Mouse (Mus musculus): ENCODE results near the gene Doc2a. TPM values are rescaled to one million over a fixed set of nuclear protein-coding genes. Genes with fewer than 3 reads are reported as not detected.

The Doc2a gene
- total RNA-seq, 4 experiments from 2014 or later, result 17.6 to 20.0 (median 18.7) TPM

DNA sequence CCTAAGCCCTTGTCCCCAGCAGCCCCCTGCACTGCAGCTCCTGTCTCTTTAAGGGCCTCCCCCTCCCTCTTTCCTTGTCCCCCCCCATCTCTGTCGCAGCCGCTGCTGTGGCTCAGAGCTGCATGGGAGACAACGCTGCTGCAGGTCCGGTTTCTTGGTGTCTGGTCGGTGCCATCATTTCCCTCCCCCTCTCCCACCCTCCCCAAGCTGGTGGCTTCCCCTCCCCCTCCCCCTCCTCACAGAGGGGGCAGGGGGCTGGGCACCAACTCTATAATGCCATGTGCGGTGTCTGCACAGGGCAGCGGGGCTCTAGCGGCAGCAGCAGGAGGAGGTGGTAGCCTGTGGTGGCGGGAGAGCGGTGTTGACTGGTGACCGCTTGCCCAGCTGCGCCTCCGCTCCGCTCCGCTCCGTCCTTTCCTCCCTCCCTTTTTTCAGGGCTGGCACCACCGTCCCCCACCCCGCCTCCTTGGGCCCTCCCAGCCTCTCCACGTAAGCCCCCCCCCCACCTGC, 24.0 kb upstream of the Doc2a start:
- DNase-seq (ENCODE audit: low spot score in 2 of 2), result no peak

- DNase-seq (ENCODE audit: low spot score in 2 of 2), result no peak
Observed at GRCm38 (mm10) chr7:126823940-126824339, 23.3 kb upstream of the Doc2a start.

DNA sequence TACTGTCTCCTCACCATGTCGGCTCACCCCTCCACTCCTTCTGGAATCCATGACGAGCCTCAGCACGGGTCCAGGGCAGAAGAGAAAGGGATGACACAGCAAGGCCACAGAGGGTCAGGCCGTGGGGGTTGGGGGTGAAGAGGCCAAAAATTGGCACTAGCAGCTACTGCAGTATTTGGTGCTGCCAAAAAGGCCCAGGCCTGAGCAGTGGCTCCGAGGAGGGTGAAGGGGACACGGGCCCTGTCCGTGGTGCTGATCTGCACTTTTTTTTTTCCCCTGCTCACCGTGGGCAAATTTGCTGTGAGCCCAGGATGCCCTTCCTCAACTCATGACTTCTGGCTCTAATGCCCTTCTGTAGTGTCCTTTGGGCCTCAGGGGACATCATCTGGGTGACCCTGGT, 21.8 kb upstream of the Doc2a start:
- no peak for DNase-seq (ENCODE audit: low spot score in 2 of 2)

GRCm38 (mm10) chr7:126825952-126826351, 21.3 kb upstream of the Doc2a start:
- no peak for DNase-seq (ENCODE audit: low spot score in 2 of 2)

- DNase-seq (ENCODE audit: low spot score in 2 of 2), result no peak
Observed at GRCm38 (mm10) chr7:126831539-126831938, 15.7 kb upstream of the Doc2a start, which contains the start of gene 4930451I11Rik. TSS of gene 4930451I11Rik (minus strand) at chr7:126831639.

DNA sequence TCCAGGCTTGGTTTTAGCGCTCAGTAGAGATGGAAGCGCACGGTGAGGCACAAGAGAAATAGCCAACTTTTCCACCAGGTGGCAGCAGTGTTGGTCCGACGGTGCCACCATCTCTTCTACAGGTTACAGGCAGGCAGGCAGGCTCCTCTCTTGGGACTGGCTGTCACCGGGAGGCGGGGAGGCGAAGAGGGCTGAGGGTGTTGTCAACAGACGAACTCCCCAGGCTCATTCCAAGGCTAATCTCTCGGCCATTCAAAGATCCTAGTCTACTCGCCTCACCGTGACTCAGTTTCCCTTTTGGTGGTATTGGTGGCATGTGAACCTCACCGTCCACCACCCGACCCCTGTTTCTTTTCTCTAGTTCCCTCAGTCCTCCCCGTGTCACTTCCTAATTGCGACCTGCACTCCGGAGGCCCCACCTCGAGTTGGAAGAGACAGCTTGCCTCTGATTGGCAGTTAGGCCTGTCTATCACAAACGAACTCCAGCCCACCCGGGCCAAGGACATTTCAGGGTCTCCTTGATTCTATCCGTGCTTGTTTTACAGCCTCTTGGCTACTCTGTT, 15.1 kb upstream of the Doc2a start:
- peak; percentile 60 to 81 for DNase-seq (ENCODE audit: low spot score in 2 of 2)

DNA sequence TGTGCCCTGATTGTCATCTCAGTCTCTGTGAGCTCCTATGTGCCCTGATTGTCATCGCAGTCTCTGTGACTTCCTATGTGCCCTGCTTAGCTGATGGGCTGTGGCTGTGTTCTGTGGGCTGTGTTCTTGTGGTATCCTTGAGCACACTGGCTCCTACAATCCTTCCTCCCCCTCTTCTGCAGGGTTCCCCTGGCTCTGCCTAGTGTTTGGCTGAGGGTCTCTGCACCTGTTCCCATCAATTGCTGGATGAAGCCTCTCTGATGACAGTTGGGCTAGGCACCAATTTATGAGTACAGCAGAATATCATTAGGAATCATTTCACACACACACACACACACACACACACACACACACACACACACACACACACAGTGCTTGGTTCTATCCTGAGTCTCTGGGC, 13.9 kb upstream of the Doc2a start:
- no peak for DNase-seq (ENCODE audit: low spot score in 2 of 2)

GRCm38 (mm10) chr7:126843276-126843675, 3.9 kb upstream of the Doc2a start:
- DNase-seq (ENCODE audit: low spot score in 2 of 2), result no peak

- no peak for DNase-seq (ENCODE audit: low spot score in 2 of 2)
Observed at GRCm38 (mm10) chr7:126845516-126845915, 1.7 kb upstream of the Doc2a start.

GRCm38 (mm10) chr7:126847421-126848398, 494 bp downstream of the Doc2a start:
- DNase-seq (ENCODE audit: low spot score in 2 of 2), result peak in 1 of 2 experiments; percentile 8

DNA sequence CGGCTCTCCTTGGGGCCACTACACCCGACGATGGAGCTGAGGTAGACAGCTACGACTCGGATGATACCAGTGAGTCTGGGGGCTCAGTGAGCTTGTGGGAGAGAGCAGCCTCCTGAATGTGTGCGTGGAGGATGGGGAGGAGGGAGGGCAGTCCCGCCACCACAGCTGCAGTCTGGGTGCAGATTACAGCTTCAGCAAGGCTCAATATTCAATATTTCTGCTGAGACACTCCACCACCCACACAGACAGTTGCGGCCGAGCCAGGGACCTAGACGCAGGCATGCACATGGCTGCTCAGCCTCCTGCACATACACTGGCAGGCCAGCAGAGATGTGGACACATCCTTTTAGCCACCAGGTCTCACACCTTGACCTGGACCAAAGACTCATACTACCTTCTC, 1.6 kb downstream of the Doc2a start:
- peak in 1 of 2 experiments; percentile 49 for DNase-seq (ENCODE audit: low spot score in 2 of 2)

- no peak for DNase-seq (ENCODE audit: low spot score in 2 of 2)
Observed at GRCm38 (mm10) chr7:126850161-126850560, 2.9 kb downstream of the Doc2a start.

DNA sequence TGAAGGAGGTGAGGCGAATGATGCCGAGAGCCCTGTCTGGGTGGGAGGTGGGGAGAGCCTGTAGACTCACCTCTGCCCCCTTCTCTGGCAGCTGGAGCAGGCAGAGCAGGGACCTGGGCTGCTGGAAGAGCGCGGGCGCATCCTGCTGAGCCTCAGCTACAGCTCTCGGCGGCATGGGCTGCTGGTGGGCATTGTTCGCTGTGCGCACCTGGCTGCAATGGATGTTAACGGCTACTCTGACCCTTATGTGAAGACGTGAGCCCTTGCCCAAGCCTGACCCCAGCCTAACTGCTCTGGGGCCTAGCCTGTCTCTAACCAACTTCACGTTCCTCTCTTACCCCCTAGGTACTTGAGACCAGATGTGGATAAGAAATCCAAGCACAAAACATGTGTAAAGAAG, 4.0 kb downstream of the Doc2a start:
- no peak for DNase-seq (ENCODE audit: low spot score in 2 of 2)

GRCm38 (mm10) chr7:126853454-126853853, 6.2 kb downstream of the Doc2a start:
- no peak for DNase-seq (ENCODE audit: low spot score in 2 of 2)

DNA sequence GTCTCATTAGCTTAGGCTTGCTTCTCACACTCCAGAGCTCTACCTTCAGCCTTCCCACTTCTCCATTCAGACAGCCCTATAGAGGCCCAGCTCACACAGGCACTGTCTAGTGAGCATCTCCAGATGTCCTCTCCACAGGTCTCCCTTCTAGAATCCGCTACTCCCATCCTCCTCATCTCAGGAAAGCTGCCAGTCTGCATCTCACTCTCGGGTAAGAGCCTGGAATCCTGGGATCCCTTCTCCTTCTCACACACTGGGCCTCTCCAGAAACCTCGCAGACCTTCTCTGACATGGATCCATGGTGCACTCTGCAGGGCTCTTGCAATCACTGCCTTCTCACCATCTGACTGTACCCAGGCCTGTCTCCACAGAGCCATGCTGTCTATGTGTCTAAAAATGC, 8.4 kb downstream of the Doc2a start:
- DNase-seq (ENCODE audit: low spot score in 2 of 2), result no peak

DNA sequence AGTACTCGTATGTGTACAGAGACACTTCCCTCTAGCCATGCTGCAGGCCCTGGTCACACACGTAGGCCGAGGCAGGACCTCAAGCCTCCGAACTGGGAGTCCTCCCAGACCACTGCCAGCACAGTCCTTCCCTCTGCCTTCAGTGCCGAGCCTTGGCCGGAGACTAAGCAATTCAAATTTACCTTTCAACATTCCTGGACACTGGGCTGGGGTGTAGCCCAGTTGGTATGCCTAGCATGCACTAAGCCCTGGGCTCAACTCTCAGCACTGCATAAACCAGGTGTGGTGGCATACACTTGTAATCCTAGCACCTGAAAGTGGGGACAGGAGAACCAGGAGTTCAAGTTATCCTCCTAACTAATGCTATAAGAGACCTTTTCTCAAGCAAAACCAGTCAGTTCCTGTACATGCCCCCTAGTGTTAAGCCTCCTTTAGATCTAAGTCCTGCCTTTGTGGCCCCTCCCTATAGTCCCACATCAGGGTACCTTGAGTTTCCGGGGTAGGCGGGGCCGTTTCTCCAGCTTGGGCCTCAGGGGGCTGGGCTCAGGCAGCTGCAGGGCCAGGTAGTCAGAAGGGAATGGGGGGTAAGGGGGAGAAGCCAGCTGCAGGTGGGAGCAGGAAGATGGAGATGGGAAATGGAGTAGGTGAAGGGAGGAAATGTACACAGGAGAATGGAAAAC, 9.7 kb downstream of the Doc2a start:
- DNase-seq (ENCODE audit: low spot score in 2 of 2), result no peak

DNA sequence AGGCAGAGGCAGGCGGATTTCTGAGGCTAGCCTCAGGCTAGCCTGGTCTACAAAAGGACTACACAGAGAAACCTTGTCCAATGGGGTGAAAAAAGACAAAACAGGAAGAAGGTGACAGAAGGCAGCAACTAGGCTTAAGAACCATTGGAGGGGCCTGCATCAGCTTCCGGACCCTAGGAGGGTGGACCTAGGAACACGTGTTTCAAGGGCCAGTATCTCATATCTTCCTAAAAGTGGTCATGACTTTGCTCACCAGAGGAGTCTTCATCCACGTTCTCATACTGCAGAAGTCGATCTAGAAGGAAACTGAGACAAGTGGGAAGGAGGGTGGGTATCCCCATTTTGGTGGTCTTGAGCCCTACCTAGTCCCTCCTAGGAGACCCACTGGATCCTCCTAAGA, 13.8 kb downstream of the Doc2a start:
- no peak for DNase-seq (ENCODE audit: low spot score in 2 of 2)

DNA sequence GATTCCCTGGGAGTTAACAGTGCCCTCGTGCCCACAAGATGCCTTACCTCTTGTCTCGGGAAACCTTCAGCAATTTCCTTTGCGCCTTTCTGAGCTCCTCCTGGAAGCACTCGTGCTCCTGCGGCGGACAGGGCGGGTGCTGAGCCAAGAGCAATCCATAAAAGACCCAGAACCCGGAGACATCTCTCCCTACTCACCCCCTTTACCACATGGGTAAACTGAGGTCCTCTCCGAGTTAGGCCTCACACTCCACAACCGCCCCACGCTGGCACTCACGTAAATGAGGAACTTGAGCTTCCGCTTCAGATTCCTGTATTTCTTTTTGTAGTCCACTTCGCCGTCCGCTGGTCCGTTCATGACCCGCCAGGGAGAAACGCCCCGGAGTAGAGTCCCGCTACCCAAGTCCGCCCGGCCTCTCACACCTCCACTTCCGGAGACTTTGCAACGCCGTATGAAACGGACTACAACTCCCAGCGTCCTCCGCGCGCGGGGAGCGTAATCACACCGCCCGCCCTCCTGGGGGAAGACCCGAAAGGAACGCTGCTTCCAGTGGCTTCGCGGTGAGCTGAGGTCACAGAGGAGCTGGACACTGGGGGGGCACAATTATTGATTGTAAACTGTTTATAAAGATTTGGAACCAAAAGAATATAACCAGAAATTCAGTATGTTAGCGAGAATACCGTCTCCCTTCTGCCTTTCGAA, 14.4 kb downstream of the Doc2a start, which contains the start of gene Hirip3:
Gene Hirip3, plus strand, starts transcription at position 544 of the 702 bp plus-strand sequence.
- peak; percentile 91 to 92 for DNase-seq (ENCODE audit: low spot score in 2 of 2)

GRCm38 (mm10) chr7:126862147-126862784, 15.1 kb downstream of the Doc2a start, which contains the start of gene Ino80e:
TSS of gene Ino80e (minus strand) at chr7:126862377.
- peak; percentile 91 to 95 for DNase-seq (ENCODE audit: low spot score in 2 of 2)

- DNase-seq (ENCODE audit: low spot score in 2 of 2), result no peak
Observed at GRCm38 (mm10) chr7:126863791-126864190, 16.6 kb downstream of the Doc2a start.

All from layer of hippocampus, adult 8-10 months (tissue).